Mouse (Mus musculus): Measurements from ENCODE around the gene Igfbpl1. TPM values are rescaled to one million over a fixed set of nuclear protein-coding genes. Genes with fewer than 3 reads are reported as not detected.

Igfbpl1 gene
- not detected for total RNA-seq (2023)

DNA sequence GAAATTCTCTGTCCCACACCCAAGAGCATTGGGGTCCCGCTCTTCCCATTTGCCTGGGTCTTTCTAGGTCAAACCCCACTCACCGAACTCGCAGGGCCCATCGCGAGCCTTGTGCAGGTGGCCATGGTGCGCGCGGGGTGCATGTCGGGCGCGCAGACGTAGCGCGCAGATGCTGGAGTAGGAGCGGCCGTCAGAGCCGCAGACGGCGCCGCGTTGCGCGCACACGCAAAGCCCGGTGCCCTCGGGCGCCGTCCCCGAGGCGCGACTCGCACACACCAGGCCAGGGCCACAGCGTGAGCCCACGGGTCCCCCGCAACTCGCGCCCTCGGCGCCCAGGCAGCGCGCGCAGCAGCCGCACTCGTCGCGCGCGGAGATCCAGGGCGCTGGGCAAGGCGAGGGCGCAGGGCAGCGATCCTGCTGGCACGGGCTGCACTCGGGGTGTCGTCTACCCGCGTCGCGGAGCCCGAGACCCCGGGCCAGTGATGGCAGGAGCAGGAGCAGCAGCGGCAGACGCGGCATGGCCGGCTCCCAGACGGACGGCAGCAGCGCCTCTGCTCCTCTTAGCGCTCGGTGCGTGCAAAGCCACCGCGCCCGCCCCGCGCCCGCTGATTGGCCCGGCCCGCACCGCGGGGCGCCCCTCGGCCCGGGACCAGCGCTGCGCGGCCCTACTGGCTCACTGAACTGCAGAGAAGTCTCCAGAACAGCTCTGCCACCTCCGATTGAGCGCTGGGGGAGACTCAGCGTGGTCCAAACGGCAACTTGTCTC lies at the start of gene Igfbpl1:
Gene Igfbpl1 (minus strand): TSS at position 649 of the 766 bp plus-strand sequence.

DNA sequence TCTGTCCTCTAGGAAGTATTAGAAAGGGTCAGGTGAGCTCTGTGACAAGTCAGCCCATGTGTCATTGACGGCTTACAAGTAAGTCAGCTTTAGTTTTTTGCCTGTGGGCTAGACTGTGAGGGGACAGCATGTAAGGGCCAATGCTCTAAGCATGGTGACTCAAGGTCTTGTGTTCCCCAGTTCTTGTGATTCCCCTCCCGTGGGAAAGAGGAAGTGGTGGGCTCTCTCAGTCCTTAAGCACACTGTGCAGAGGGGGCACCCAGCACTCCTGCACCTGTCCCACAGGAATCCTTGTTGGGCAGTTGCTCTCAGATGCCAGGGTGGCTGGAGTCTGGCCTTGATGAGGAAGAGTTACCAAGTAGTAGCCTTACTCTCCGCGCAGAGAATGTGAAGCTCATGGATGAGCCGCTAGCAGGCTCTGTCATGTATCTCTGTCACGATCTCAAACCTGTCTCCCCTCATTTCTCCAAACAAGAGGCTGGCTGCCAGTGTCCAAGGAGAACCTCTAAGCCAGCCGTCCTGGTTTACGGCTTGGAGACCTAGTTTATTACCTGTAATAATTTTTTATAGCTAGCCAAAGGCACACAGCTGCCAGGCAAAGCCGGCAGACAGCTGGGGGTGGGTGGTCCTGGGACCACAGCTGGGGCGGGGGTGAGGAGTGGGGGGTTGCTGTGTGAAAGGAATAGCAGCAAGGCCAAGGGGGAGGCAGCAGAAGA lies 21.5 kb upstream of the Igfbpl1 start, which contains the start of gene Stra6l:
Gene Stra6l (plus strand): TSS at position 556 of the 716 bp plus-strand sequence.

DNA sequence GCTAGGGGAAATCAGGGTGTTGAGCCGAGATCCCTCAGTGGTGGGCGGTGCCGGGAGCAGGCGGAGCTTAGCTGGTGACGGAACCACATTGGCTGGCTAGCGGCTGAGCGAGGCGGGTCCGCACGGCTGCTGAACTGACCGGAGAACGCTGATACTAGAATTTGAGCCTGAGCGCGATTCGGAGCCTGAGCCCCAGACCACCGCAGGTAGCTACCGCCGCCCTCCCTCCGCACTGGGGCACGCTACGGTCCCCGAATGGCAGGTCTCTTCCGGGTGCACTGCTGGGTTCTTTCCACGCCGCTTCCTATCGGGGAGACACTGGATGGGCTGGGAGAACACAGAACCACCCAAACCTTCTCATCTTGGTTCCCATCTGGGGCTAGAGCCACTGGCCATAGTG lies 27.8 kb downstream of the Igfbpl1 start, which contains the start of gene Aldh1b1:
Gene Aldh1b1 (plus strand): TSS at position 59 of the 400 bp plus-strand sequence.

Other genes with a start within 250 kb of the Igfbpl1 start
- gene Aldh1b1, start 27.9 kb downstream of the Igfbpl1 start, total RNA-seq (2023) = 1 to 10 TPM; 7.3 to 8.3 TPM
- under 1 TPM in 1 of 2 experiments, not detected in 1; 0.22 TPM for gene Stra6l, start 21.7 kb upstream of the Igfbpl1 start, total RNA-seq (2023)
- 1 to 10 TPM; 2.2 TPM for gene Ccdc180, start 63.4 kb upstream of the Igfbpl1 start, total RNA-seq (2023)
- 10 to 100 TPM; 37.8 to 42.1 TPM for gene Tdrd7, start 138.4 kb upstream of the Igfbpl1 start, total RNA-seq (2023)
- gene Tmod1, start 212.0 kb upstream of the Igfbpl1 start, total RNA-seq (2023) = 1 to 10 TPM in 1 of 2 experiments, under 1 TPM in 1; 0.33 to 2.3 TPM

Data from neutrophil, adult 59 days (primary cell).